Mouse (Mus musculus): ENCODE data around the gene Dazap1.
"Not testable (repeated sequence)": the region's sequence is repeated elsewhere in the genome, so short reads cannot be mapped to it uniquely, and the experiment has no call there.

The Dazap1 gene

DNA sequence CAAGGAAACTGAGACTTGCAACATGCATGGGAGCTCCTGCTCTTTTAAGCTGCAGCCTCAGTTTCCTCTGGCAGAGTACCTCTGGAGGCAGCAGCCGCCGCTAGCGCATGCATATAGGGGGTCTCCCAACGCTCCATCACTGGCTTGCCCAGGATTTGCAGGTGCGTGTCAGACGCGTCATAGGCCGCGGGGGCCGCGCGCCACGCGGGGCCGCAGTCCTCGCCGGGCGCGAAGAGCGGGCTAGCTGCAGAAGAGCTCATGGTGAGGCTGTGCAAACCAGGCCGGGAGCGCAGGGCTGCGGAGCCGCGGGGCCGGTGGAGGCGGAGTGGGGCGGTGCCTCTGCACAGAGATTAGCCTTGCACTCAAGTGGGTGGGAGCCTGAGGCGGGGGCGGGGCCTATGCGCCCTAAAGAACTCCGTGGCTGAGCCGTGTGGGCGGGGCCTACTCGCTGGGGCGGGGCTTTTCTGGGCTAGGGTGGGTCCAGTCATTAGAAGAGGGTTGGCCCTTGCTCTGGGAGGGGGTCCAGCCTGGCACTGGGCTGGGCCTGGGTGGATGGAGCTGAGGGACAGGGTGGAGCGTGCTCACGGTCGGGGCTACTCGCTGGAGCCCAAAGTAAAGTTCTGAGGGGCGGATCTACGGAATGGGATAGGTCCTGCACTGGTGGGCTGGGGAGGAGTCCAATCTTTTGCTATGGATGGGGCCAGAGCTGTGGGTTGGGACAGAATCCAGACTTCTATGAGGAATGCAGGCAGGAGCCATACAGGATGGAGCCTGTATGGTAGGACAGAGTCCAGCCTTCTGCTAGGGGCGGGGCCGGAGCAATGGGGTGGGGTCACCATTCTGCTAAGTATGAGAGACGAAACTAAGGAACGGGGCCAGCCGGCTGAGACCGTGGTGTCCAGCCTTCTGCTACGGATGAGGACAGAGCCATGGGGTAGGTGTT, at the start of gene Dazap1, which contains the start of gene Gamt:
Gene Dazap1, plus strand, starts transcription at position 845 of the 943 bp plus-strand sequence.
Gene Gamt, minus strand, starts transcription at position 371 of the 943 bp plus-strand sequence.
- in situ Hi-C loops (cut with MboI, MseI), result no loop called here

DNA sequence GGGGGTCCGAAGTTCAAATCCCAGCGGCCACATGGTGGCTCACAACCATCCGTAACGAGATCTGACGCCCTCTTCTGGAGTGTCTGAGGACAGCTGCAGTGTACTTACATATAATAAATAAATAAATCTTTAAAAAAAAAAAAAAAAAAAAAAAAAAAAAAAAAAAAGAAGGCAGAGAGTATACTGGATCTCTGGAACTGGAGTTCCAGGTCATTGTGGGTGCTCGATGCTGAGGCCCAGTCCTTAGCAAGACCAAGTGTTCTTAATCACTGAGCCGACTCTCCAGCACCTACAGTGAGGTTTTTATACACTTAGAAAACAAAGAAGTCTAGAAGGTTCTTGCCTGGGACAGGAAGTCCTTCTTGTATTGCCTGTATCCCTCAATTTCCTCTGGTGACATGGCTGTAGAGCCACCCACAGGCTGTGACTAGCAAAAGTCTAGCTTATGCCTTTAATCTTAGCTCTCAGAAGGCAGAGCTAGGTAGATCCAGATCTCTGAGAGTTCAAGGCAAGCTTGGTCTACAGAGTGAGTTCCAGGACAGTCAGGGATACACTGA, 49.7 kb upstream of the Dazap1 start:
- in situ Hi-C loops (cut with MboI, MseI), result not testable (repeated sequence)

DNA sequence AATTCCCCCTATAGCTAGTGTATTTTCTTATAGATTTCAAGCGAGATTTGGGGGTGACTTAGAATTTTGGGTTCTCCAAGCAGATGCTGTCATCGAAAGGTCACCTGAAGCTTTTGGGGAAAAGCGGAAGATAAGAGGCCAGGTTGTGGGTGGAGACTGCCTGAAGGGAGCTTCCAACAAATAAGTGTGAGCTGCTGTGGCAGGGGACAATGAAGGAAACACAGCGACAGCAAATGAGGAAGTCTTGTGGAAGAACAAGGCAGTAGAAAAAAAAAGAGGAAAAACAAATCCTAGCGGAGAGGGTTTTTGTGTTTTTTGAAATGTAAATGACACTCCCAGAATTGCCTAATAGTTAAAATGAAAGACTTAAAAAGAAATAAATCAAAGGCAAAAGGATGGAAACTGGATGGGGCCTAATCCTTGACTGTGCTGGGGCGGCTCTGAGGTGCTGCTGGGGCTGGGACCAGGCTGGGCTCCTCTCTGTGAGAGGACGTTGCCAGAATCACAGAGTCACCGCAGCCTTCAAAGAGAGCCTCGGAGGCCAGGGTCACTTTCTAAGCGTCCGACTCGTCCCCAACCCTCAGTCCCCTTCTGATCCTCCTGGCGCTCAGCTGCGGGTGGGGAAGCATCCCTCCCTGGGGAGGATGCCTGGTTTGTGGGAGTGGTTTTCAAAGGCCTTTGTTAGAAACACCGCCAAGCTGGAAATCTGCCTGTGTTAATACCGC, 46.1 kb upstream of the Dazap1 start:
- in situ Hi-C loops (cut with MboI, MseI), result no loop called here

DNA sequence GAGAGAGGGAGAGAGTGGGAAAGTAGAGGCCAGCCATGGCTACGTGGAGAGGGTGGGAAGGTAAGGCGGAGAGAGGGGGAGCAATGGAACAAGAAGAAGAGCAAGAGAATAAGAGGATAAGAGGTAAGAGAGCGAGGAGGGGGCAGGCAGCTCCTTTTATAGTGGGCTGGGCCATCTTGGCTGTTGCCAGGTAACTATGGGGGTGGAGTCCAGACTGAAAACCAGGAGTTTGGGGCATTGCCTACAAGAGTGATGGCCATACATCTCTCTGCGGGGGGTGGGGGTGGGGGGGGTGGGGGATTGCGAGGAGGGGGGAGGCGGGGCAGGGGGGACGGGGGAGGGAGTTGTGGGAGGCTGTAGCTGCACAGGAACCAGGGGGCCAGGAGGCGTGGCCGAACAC, 40.6 kb upstream of the Dazap1 start:
- in situ Hi-C loops (cut with MboI, MseI), result no loop called here

DNA sequence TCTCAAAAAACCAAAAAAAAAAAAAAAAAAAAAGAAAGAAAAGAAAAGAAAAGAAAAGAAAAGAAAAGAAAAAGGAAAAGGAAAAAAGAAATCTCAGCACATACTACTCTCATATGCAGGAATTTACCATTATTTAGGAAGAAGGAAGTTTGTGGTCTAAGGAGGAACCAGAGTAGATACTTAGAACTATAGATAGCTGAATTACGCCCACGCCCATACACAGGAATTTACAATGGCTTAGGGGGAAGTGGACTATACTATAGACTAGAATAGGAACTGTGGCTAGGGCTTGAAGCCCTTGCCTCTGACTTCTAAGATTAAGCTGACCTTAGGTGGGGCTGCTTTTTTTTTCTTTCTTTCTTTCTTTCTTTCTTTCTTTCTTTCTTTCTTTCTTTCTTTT, 38.1 kb upstream of the Dazap1 start:
- in situ Hi-C loops (cut with MboI, MseI), result not testable (repeated sequence)

DNA sequence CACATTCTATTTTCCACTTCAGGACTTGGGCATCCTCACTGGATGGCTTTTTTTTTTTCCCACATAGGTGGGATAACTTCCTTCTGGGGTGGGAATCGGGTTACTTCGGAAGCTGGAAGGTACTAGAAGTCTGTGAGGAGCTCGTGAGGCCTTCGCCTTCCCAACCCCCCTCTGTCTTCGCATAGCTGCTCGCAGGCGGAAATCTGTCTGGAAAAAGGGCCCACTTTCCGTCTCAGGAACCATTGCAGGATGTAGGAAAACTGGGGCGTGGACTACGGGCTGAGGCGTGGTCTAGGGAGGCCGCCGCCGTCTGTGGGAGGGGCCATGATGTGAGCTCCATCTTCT, 35.2 kb upstream of the Dazap1 start:
- in situ Hi-C loops (cut with MboI, MseI), result no loop called here

DNA sequence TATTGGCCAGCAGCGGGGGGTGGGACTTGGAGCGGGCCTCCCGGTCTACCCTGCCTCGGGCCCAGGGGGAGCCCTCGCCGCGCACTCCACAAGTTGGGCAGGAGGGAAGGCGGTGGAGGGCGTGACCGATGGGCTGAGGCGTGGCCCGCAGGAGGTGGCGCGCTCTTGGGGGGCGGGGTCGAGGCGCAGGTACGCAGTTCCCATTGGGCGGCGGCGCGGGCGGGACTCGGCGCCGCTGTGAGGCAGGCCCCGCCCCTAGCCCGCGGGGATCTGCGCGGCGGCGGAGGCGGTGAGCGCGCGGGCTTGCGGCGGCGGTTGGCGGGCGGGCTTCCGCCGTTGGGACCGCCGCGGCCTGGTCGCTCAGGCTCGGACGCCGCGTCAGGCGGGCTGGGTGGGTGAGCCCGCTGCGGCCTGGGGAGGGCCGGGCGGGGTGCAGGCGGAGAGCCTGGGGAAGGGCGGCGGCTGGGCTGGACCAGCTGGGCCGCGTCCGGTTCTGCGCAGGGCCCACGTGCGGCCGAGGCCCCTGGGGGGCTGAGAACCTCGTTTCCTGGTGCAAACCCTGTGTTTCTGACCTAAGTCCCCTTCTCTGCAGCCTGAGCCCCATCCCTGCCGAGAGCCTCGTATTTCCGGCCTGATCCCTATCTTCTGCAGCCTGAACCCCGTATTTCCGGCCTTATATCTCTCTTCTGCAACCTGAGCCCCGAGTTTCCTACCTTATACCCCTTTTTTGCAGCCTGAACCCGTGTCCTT, 34.7 kb upstream of the Dazap1 start, which contains the start of gene Mum1:
Gene Mum1, plus strand, starts transcription at position 19 of the 750 bp plus-strand sequence.
- in situ Hi-C loops (cut with MboI, MseI), result no loop called here

DNA sequence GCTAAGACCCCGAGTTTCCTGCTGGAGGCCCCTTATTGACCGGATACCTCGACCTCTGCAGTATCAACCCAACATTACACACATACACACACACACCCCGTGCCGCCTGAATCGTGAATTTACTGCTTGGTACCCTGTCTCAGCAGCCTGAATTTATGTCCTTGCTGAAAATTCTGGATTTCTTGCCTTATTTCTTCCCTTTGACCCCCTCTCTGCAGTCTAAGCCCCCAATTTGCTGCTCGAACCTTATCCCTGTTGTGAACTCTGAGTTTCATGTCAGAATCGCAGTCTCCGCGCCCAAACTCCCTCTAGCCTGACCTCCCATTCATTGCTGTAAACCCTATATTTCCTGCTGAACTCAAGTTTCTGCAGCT, 34.1 kb upstream of the Dazap1 start:
- in situ Hi-C loops (cut with MboI, MseI), result no loop called here

DNA sequence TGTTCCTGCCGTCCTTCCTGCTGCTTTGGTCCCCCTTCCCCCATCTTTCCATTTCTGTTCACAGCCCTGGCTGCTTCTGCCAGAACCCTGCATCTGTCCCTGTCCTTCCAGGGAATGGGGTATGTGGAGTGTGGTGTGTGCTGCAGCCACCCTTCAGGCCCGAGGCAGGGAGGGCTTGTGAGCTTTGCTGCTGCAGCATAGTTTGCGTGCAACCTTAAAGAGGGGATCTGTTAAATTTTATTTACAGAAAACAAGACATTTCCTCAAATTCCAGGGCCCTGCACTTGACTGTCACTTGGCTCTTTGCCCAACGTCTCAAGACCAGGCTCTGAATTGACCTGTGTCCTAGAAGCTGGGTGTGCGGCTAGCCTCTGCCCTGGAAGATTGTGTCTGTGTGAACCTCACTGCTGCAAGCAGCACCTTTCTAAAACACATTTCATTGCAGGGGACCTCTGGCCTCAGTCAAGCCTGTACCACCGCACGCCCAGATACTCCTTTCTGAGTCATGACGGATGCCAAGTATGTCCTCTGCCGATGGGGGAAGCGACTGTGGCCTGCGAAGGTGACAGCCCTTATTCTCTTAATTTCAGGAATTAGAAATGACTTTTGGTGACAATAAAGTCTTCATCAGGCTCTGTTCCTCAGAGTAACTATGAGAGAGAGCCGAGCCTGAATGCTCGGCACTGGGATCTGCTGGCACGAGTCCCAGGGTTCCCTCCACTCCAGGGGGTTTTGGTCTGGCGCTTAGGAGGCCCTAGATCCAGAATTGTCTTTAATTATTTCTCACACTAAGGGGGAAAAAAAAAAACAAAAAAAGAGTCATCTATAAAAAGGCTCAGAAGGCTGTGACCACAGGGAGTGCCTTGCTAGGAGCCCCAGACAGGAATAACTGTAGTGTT, 33.2 kb upstream of the Dazap1 start:
- in situ Hi-C loops (cut with MboI, MseI), result no loop called here

DNA sequence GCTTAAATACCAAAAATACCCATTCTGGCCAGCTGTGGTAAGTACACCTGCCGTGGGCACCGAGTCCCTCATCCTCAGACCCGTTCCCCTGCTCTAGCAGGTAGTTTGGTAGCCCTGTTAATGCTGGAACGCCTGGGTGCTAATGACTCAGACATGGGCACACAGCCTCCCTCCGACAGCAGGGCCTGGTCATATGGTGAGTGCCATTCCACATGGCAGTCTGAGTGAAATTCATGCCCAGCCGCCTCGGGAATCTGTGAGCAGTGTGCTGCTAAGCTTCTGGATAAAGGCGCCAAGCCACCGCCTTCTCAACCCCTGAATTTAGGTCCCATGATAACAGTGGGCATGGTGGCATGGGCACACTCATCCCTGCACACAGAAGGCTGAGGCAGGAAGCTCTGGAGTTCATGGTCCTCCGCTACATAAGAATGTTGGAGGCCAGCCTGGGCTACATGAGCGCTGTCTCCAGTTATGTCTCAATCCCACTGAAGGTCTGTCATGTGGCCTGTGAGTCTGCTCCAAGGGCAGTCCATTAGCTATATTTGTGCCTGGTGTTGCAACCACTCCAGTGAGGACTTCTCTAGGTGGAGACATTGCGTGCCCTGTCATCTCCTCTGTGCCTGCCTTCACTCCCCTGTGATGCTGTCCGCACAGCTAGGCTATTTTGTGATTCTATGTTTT, 25.0 kb upstream of the Dazap1 start:
- in situ Hi-C loops (cut with MboI, MseI), result loop anchor here (10.0 kb wide), 1 partner anchor 819 kb away; no protein-coding TSS in a partner anchor

DNA sequence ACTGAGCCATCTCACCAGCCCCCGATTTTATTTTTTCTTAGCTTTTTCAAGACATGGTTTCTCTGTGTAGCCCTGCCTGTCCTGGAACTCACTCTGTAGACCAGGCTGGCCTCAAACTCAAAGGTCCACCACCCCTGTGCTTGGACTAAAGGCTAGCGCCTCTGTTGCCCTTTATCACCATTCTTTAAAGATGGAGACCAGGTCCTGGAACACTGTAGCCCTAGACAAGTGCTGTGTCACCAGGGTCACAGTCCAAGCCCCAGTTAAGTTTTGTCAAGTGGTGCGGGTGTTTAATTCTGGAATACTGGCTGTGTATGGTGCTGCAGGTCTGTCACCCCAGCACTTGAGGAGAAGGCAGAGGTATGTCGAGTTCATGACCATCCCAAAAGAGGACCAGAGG, 24.3 kb upstream of the Dazap1 start:
- in situ Hi-C loops (cut with MboI, MseI), result loop anchor here (10.0 kb wide), 1 partner anchor 818 kb away; no protein-coding TSS in a partner anchor

DNA sequence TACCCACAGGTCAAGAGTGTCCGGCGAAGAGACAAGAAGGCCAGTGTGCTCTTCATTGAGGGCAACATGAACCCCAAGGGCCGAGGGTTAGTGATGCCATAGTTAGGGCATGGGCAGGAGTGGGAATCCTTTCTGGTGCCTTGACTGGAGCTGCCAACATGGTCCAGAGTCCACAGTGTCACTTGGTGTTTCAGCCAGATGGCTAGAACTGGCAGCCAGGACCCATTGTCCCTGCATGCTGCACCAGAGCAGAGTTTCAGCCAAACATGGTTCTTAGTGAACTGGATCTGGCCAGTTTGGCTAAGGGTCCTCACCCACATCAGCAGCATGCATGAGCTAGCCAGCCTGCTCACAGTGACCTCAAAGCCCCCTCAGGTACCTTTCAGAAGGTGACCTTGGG, 23.0 kb upstream of the Dazap1 start:
- in situ Hi-C loops (cut with MboI, MseI), result loop anchor here (10.0 kb wide), 1 partner anchor 816 kb away; no protein-coding TSS in a partner anchor

DNA sequence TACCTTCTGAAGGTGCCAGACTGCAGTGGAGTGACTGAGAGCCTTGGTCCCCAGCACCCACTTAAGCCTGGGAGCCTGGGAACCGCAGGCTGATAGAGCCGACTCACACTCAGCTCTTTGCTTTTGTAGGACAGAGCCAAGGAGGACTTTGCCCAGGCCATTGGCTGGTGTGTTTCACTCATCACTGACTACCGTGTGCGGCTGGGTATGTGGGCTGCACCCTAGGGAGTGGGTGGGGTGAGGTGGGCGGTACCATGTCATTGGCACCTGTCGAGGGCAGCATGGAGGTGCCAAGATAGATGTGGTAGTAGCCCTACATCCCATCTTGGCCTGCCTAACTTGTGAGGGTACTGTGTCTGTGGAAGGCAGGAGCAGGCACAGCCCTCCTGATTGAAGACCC, 21.5 kb upstream of the Dazap1 start:
- in situ Hi-C loops (cut with MboI, MseI), result loop anchor here (5.0 to 10.0 kb wide), 3 partner anchors 62 to 815 kb away; partner anchors contain the start of genes Cnn2, Efna2 and Tmem259

DNA sequence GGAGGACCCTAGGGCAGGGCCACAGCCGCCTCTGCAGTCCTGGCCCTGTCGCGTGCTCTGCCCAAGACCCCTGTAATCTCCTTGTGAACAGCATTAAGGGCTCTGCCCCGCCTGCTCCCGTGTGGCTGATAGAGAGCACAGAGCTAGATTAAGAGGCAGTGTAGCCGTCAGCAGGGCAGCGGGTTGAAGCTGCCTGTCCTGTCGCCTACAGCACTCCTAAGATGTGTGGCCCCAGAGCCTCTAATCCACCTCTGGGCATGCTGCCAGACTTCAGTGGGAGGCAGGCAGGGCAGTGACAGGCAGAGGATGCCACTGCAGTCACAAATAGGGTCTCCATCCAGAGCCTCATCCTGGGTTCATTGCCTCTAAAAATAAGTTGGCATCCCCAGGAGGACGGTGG, 19.2 kb upstream of the Dazap1 start:
- in situ Hi-C loops (cut with MboI, MseI), result loop anchor here (5.0 to 10.0 kb wide), 2 partner anchors 65 to 257 kb away; partner anchors contain the start of genes Cnn2, Efna2 and Tmem259

DNA sequence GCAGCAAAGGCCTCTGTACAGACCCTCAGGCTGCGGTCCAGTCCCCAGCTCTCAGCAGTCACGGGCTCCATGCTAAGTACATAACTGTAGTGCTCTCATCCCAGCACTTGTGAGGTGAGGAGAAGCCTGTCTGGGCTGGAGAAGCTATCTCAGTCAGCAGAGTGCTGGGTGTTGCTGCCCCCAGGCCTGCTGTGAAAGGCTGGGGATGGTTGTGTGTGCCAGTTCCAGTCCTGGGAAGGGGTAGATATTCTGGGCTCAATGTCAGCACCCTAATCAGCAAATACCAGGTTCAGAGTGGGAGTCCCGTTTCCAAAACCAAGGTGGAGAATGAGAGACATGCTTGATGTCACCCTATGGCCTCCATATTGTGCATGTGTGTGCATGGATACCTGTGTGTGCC, 18.7 kb upstream of the Dazap1 start:
- in situ Hi-C loops (cut with MboI, MseI), result loop anchor here (5.0 to 10.0 kb wide), 2 partner anchors 65 to 258 kb away; partner anchors contain the start of genes Cnn2, Efna2 and Tmem259

DNA sequence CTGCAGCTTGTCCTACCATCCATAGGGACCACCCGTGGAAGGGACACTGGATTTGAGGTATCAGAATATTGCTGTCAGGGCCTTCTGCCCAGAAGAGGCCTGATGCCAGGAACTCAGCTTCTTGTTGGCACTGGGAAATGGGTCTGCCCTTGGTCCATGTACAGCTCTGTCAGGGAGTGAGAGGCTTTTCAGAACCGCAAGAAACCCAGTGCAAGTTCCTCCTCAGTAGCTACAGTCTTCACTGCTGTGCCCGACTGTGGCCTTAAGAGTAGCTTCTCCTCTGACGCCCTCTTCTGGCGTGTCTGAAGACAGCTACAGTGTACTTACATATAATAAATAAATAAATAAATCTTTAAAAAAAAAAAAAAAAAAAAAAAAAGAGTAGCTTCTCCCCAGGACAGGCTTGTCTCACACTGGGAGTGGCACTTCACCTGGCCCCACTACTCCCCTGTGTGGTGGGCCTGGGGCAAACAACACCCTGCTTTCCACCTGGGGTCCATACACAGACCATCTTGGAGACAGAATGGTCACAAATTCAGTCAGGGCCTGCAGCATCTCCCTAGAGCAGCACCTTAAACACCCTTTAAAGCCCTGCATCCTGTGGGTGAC, 16.4 kb upstream of the Dazap1 start:
- in situ Hi-C loops (cut with MboI, MseI), result loop anchor here (5.0 to 10.0 kb wide), 2 partner anchors 68 to 260 kb away; partner anchors contain the start of genes Cnn2, Efna2 and Tmem259

DNA sequence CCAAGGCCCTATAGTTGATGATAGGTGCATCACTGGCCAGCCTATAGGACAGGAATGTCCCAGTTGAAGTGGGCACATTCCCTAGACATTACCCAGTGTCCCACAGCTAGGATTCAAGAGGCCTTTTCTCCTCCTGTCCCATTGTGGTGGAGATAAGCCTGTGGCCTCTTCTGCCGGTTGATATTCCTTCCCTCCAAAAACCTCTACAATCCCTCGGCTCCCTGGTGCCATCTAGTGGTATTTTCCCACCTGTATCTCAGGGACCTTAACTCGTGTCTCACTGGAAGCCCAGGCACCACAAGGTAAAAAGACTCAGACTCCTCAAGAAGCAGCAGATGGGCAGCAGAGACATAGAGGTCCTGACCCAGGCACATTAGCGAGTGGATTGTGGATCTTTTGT, 15.7 kb upstream of the Dazap1 start:
- in situ Hi-C loops (cut with MboI, MseI), result loop anchor here (10.0 kb wide), 1 partner anchor 261 kb away; the partner anchor contains the start of genes Cnn2 and Tmem259

DNA sequence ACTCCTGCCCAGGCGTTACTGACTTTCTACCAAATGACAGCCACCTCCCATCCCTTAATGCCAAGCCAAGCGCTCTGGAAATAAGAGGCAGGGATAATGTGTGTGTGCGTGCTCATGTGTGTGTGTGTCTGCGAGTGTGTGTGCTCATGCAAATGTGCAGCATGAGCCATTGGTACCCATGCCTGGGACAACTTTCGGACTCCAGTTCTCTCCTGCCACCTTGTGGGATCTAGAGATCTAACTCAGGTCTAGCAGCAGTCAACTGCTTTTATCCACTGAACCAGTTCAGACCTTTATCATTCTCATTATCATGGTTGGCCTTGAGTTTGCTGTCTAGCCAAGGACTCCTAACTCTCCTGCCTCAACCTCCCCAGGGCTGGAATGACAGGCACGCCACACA, 13.4 kb upstream of the Dazap1 start:
- in situ Hi-C loops (cut with MboI, MseI), result loop anchor here (10.0 kb wide), 1 partner anchor 263 kb away; the partner anchor contains the start of genes Cnn2 and Tmem259

DNA sequence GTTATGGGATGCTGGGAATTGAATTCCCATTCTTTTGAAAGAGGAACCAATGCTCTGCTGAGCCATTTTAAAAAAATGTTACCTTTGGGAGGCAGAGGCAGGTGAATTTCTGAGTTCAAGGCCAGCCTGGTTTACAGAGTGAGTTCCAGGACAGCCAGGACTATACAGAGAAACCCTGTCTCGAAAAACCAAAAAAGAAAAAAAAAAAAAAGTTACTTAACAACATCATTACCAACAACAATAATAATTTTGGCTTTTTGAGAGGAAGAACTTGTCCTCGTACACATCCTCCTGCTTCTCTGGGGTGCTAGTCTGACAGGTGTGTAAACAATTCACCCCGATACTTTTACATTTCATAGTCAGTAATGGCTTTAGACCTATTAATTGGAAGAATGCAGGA, 12.8 kb upstream of the Dazap1 start:
- in situ Hi-C loops (cut with MboI, MseI), result loop anchor here (10.0 kb wide), 1 partner anchor 264 kb away; the partner anchor contains the start of genes Cnn2 and Tmem259
